Mouse (Mus musculus) heart, adult 2 months (tissue): ENCODE results near the gene Kdm4b.

Source experiments
- CTCF ChIP-seq: fragments of 200-600 bp; IDR thresholded peaks from 2 replicates; pipeline ENCODE4 v1.8.1; 2022; ENCODE audit warnings: antibody characterized with exemption, mild to moderate bottlenecking, moderate library complexity
- POLR2A ChIP-seq: fragments of 200-500 bp; IDR thresholded peaks from 2 replicates; pipeline ENCODE4 v1.6.1; 2011; ENCODE audit warnings: mild to moderate bottlenecking, low read depth, low read length, control low read depth; ENCODE audit not compliant: insufficient read depth

- TF ChIP-seq POLR2A (no peak), CTCF (no peak)
Measured at GRCm38 (mm10) chr17:56302363-56302996, 23.4 kb upstream of the Kdm4b start.
